Mouse (Mus musculus): Measurements from ENCODE around the gene Eln. TPM values are rescaled to one million over a fixed set of nuclear protein-coding genes. Genes with fewer than 3 reads are reported as not detected.

Eln gene
- total RNA-seq, 4 experiments from 2014 or later: 6.8 to 12.7 (median 9.7) TPM

DNA sequence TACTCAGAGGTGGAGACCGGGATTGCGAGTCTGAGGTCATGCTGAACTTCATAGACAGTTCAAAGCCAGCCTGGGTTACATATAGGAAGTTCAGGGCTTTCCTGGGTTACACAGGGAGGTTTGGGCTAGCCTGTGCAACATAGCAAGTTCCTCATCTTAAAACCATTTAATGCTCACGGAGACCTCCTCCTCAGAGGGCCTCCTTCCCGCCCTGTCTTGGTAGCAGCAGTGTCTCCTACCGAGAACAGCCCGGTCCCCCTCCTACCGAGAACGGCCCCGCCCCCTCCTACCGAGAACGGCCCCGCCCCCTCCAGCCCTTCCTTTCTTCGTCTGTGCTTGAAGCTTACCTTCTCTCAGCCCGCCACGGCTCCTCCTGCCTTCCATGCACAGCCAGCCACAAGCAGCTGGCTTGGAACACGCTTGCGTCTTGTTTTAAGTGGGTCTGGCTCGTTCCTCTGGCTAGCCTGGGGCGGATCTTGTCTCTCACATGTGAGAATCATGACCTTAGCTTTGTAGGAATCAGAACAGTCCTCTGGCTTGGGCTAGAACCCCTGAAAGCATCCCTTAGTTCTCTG is 4.8 kb downstream of the Eln start:
- DNase-seq: no peak

DNA sequence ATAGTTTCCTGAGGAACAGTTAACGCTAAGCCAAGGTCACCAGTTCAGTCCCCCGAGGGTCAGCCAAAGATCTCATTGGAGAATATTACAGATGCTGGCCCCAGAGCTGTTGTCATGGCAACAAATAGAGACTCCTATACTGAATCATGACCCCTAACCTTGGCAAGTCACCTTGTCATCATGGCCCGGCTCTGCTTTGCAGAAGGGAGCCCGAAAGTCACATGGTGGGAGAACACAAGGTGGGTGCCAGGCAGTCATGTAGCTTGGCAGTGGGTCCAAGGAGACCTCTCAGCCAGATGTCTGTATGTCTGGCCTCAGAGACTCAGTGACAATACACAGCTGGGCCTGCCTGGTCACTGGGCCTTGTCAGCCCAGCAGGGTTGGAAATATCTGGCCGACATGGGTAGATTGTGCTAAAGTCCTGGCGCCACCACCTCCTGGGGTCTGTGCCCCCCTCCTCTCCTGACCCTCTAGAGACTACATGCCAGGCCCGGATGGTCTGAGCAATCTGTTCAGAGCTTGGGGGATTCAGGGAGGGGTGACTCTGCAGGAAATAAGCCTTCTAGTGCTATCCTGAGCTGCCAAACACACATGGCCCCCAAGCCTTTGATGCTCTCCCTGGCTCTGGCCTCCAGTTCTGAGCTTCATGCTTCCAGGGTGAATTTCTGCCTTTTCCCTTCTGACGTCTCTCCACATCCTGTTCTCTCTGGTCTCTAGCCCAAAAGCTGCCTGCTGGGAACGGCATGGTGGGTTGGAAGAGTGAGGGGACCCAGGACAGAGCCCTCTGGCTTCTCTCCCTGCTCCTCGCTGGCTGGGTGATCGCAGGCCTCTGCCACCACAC is 6.4 kb downstream of the Eln start:
- no peak for DNase-seq

DNA sequence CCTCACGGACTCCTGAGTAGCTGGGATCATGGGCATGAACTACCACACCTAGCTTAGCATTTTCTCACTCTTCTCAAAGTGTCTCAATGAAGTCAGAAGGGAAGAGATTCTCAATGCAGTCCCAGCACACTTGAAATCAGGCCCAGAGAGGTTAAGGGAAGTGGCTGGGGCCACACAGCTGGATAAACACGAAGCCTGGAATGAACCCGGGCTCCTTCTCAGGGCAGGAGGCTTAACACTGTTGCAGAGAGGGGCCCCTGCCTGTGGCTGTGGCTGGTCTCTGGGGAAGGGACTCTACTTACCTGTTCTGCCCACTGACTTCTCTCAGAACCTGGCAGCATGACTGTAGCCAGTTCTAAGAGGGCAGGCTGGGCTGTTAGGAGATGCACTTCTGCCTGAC is 7.2 kb downstream of the Eln start:
- no peak for DNase-seq

GRCm38 (mm10) chr5:134734920-134735319 is 12.2 kb downstream of the Eln start:
- no peak for DNase-seq

GRCm38 (mm10) chr5:134734072-134734471 is 13.1 kb downstream of the Eln start:
- no peak for DNase-seq

DNA sequence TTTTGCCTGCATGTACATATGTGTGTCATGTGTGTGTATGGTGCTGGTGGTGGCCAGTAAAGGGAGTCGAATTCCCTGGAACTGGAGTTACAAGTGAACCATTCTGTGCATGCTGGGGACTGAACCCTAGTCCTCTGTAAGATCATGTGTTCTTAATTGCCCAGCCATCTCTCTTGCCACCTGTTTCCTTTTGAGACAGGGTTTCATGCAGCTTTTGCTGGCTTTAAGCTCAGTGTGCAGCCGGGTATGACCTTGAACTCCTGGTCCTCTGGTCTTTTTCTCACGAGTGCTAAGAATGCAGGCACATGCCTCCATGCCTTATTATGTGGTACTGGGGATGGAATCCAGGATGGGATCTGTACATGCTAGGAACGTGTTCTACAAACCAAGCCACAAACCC is 13.9 kb downstream of the Eln start:
- DNase-seq: no peak

DNA sequence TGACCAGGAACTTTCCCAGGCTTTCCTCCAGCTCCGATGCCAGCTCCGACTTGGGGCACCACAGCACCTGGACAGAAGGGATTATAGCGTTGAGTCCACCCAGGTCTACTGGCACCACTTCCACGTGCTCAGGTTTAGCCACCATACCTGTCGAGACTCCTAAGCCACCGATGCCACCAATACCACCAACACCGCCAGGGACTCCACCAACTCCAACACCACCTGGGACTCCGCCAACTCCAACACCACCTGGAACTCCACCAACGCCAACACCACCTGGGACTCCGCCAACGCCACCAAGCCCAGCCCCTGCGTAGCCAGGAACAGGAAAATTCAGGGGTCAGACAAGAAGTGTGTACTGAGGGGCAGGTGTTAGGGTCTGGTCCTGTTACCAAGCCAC is 18.0 kb downstream of the Eln start:
- no peak for DNase-seq

GRCm38 (mm10) chr5:134728535-134728934 is 18.6 kb downstream of the Eln start:
- no peak for DNase-seq

- no peak for DNase-seq
Observed at GRCm38 (mm10) chr5:134727001-134727639, 20.0 kb downstream of the Eln start.

DNA sequence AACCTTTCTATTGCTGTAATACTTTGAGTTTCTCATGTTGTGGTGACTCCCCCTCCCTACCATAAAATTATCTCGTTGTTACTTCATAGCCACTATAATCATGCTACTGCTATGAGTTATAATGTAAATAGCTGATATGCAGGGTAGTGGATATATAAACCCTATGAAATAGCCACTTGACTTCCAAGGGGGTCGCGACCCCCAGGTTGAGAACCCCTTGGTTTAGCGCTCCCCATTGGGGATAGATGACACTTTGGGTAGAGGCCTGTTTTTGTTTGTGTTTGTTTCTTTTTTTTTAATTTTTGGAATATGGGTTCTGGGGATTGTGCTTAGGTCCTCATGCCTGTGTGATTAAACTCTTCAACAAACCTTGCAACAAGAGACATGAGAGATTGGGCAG is 21.8 kb downstream of the Eln start:
- no peak for DNase-seq

DNA sequence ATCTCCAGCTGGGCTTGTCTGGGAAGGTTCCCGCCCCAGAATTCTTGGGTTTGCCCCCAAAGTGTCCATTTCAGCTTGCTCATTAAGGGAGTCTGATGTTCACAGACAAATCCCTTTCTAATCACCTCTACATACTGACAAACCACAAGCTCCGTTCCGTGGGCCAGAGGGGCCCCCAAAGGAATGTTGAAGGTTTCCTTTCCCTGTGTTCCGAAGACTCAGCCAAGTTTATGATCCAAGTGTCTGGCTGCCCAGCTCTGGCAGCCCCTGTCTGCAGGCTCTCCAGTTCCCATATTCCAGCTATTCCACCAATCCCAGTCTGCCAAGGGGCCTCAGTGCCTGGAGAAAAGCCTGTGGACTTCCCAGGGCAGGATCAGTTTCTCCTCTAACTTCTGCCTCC is 27.1 kb downstream of the Eln start:
- DNase-seq: no peak

DNA sequence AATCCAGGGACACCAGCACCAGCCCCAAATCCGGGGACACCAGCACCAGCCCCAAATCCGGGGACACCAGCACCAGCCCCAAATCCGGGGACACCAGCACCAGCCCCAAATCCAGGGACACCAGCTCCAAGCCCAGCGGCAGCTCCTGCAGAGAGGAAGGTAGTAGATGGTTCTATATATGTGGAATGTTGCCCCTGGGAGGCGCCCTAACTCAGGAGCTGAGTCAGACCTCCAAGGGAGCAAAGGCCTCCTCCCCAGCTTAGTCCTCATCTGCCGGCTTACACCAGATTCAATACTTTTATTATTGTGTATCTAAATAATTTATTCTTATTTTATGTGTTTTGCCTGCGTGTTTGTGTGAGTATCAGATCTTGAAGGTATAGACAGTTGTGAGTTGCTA is 36.0 kb downstream of the Eln start:
- DNase-seq: no peak

- no peak for DNase-seq
Observed at GRCm38 (mm10) chr5:134709275-134709674, 37.8 kb downstream of the Eln start.

DNA sequence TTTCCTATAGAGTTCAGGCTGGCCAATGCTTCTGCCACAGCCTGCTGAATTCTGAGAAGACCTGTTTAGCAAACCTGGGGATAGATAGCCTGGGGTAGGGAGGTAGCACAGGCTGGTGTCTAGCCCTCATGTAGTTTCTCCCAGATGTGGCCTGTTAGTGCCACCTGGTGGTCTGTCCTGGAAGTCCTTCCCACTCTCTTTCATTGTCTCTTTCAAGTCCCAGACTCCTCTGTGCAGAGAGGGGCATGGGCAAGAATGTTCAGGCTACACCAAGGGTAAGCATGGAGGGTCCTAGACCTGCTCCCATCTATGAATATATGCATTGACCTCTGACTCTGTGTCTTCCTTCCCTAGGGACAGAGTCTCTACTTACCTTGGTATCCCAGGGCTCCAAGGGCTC is 43.0 kb downstream of the Eln start:
- DNase-seq: peak; percentile 64

- no peak for DNase-seq
Observed at GRCm38 (mm10) chr5:134695539-134695938, 51.6 kb downstream of the Eln start.

DNA sequence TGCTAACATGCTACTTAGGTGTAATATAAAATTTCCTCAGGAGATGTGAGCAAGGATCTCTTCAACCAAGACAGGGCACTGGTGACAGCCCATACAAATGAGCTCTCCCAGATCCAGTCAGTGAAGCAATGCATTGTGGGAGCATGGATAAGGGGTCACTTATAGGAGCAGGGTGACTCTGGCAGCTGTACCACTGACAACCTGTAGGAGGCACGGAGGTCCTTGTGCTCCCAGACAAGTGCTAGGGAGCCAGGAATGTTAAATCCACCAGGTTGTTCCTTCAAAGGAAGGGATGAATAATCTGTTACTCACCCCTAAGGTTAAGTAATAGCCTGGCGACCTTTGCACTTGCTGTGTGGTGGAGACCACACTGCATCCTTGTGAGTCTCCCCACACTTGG is 52.0 kb downstream of the Eln start:
- no peak for DNase-seq

DNA sequence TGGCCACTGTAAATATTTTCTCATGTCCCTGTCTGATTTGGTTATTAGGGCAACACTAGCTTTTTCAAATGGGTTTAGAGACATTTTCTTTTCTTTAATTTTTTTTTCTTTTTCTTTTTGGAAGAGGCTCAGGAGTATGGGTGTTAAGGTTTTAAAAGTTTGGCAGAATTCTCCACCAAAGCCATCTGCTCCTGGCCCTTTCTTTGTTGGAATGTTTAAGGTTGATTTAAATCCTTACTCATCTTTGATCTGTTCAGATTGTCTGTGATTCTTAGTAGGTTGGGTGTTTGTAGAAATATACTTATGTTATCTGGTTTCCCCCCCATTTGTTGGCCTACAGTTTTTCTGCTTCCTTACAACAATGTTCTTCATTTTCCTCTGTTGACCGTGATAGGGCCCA is 54.4 kb downstream of the Eln start:
- DNase-seq: no peak

GRCm38 (mm10) chr5:134688718-134689284 is 58.3 kb downstream of the Eln start:
- DNase-seq: peak; percentile 100

DNA sequence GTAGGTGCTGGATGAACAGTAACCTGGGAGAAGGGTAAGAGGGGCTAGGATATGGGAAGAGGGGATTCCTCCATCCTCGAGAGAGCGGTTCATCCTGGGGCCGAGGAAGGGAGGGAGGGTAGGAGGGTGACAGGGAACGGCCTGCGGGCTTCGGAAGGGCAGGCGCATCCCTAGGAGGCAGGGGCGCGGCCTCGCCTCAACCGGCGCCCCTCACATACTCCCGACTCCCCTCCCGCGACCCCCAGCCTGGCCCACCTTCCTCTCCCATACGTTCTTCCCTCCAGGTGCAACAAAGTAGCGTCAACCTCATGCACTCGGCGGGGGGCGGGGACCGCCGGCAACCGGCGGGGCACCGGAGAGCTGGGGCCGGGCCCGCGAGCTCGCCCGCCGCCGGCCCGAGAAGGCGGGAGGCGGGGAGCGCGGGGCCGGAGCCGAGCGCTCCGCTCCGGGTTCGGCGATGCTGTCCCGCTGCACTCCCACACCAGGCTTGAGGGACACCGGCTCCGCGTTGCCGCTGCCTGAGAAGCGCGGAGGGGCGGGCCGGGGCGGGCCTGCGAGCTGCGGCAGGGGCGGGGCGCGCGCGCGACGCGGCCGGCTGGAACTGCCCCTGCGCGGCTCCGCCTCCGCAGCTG is 58.9 kb downstream of the Eln start, which contains the start of gene Limk1:
TSS of gene Limk1 (minus strand) at position 513 of the 632 bp plus-strand sequence.
- DNase-seq: no peak

GRCm38 (mm10) chr5:134687187-134687586 is 59.9 kb downstream of the Eln start:
- no peak for DNase-seq

- DNase-seq: no peak
Observed at GRCm38 (mm10) chr5:134686541-134686940, 60.6 kb downstream of the Eln start.

GRCm38 (mm10) chr5:134684398-134684797 is 62.7 kb downstream of the Eln start:
- no peak for DNase-seq

GRCm38 (mm10) chr5:134683813-134684212 is 63.3 kb downstream of the Eln start:
- no peak for DNase-seq
